Mouse (Mus musculus): ENCODE results near the gene Hist1h1a.

DNA sequence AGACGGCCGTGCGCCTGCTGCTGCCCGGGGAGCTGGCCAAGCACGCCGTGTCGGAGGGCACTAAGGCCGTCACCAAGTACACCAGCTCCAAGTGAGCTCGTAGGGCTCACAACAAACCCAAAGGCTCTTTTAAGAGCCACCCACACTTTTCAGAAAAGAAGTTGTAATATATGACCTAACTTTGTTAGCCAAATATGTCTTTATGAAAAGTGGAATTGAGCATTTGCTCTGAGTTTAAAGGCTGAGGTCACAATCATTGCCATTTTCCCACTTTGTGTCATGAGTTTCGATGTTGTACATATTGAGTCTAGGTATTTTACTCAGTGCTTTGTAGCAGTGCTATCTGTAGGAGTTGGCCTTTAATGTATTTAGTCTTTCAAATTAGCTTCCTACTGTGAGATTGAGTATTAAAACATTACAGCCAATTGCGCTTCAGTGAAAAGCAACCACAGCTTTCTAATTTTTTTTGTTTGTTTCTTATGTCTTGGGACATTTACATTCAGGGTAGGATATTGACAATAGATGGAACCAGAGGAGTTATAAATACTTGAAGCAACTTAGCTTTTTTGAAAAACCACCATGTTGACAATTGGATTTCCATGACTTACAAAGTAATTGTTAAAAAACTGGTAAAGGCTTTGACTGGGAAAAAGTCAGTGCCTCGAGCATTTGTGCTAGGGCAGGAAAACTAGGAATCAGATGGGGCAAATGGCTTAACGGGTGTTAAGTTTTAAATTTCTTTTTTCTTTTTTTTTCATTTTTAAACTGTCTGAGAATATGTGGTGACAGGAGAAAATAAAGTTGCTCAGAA, 16.2 kb upstream of the Hist1h1a start:
- no peak for TF ChIP-seq POLR2A (IDR thresholded peaks at IDR 0.05; ENCODE audit: extremely low read depth, insufficient read depth, low read length)
- TF ChIP-seq CTCF (IDR thresholded peaks at IDR 0.05; ENCODE audit: low read depth, low read length) = no peak

Data from liver, adult 2 months (tissue).